Mouse (Mus musculus): ENCODE data around the gene Tex38. TPM values are rescaled to one million over a fixed set of nuclear protein-coding genes. Genes with fewer than 3 reads are reported as not detected.

Tex38 gene
- polyA plus RNA-seq, 1 experiment, result not detected

GRCm38 (mm10) chr4:115782026-115782805, 1.4 kb upstream of the Tex38 start:
- H3K4me1 ChIP-seq (ENCODE audit: control insufficient read depth, insufficient read depth, low read length), result peaks cover 3% of the 10 kb centered on the region; the same call in 1 of the 2 replicates
- H3K4me3 ChIP-seq (ENCODE audit: insufficient read depth, low read length), result no peak overlapping the region
- H3K27ac ChIP-seq (ENCODE audit: insufficient read depth, low read length), result no peak overlapping the region
- TF ChIP-seq POLR2A (IDR thresholded peaks at IDR 0.05; ENCODE audit: low read depth, low read length) (no peak), CTCF (IDR thresholded peaks at IDR 0.05; ENCODE audit: borderline replicate concordance, insufficient read depth, low read length) (no peak)

- Histone ChIP-seq H3K27ac (ENCODE audit: insufficient read depth, low read length) (no peak overlapping the region), H3K4me3 (ENCODE audit: insufficient read depth, low read length) (no peak overlapping the region), H3K4me1 (ENCODE audit: control insufficient read depth, insufficient read depth, low read length) (no peaks in the 10 kb centered on the region)
- no peak for TF ChIP-seq POLR2A (IDR thresholded peaks at IDR 0.05; ENCODE audit: low read depth, low read length)
- TF ChIP-seq CTCF (IDR thresholded peaks at IDR 0.05; ENCODE audit: borderline replicate concordance, insufficient read depth, low read length), result no peak
These were observed 549 bp downstream of the Tex38 start for GRCm38 (mm10) chr4:115780269-115780668.

GRCm38 (mm10) chr4:115777627-115778026, 3.2 kb downstream of the Tex38 start:
- Histone ChIP-seq H3K4me3 (ENCODE audit: insufficient read depth, low read length) (no peak overlapping the region), H3K27ac (ENCODE audit: insufficient read depth, low read length) (no peak overlapping the region), H3K4me1 (ENCODE audit: control insufficient read depth, insufficient read depth, low read length) (no peaks in the 10 kb centered on the region)
- TF ChIP-seq CTCF (IDR thresholded peaks at IDR 0.05; ENCODE audit: borderline replicate concordance, insufficient read depth, low read length), result no peak
- TF ChIP-seq POLR2A (IDR thresholded peaks at IDR 0.05; ENCODE audit: low read depth, low read length), result no peak

GRCm38 (mm10) chr4:115775056-115775455, 5.8 kb downstream of the Tex38 start:
- Histone ChIP-seq H3K4me1 (ENCODE audit: control insufficient read depth, insufficient read depth, low read length) (no peaks in the 10 kb centered on the region), H3K4me3 (ENCODE audit: insufficient read depth, low read length) (no peak overlapping the region), H3K27ac (ENCODE audit: insufficient read depth, low read length) (no peak overlapping the region)
- TF ChIP-seq CTCF (IDR thresholded peaks at IDR 0.05; ENCODE audit: borderline replicate concordance, insufficient read depth, low read length) (no peak), POLR2A (IDR thresholded peaks at IDR 0.05; ENCODE audit: low read depth, low read length) (no peak)

- TF ChIP-seq POLR2A (IDR thresholded peaks at IDR 0.05; ENCODE audit: low read depth, low read length) (no peak), CTCF (IDR thresholded peaks at IDR 0.05; ENCODE audit: borderline replicate concordance, insufficient read depth, low read length) (no peak)
- no peaks in the 10 kb centered on the region for H3K4me1 ChIP-seq (ENCODE audit: control insufficient read depth, insufficient read depth, low read length)
- H3K27ac ChIP-seq (ENCODE audit: insufficient read depth, low read length), result no peak overlapping the region
- H3K4me3 ChIP-seq (ENCODE audit: insufficient read depth, low read length), result no peak overlapping the region
These were observed 13.0 kb downstream of the Tex38 start for GRCm38 (mm10) chr4:115767647-115768467.

- Histone ChIP-seq H3K4me3 (ENCODE audit: insufficient read depth, low read length) (no peak overlapping the region), H3K4me1 (ENCODE audit: control insufficient read depth, insufficient read depth, low read length) (no peaks in the 10 kb centered on the region), H3K27ac (ENCODE audit: insufficient read depth, low read length) (no peak overlapping the region)
- TF ChIP-seq POLR2A (IDR thresholded peaks at IDR 0.05; ENCODE audit: low read depth, low read length), result no peak
- TF ChIP-seq CTCF (IDR thresholded peaks at IDR 0.05; ENCODE audit: borderline replicate concordance, insufficient read depth, low read length), result no peak
These were observed 16.2 kb downstream of the Tex38 start for GRCm38 (mm10) chr4:115764581-115764980.

- TF ChIP-seq CTCF (IDR thresholded peaks at IDR 0.05; ENCODE audit: borderline replicate concordance, insufficient read depth, low read length), result no peak
- TF ChIP-seq POLR2A (IDR thresholded peaks at IDR 0.05; ENCODE audit: low read depth, low read length), result no peak
- no peak overlapping the region for H3K27ac ChIP-seq (ENCODE audit: insufficient read depth, low read length)
- no peak overlapping the region for H3K4me3 ChIP-seq (ENCODE audit: insufficient read depth, low read length)
- peaks cover 2% of the 10 kb centered on the region; the same call in 1 of the 2 replicates for H3K4me1 ChIP-seq (ENCODE audit: control insufficient read depth, insufficient read depth, low read length)
These were observed 19.6 kb downstream of the Tex38 start for GRCm38 (mm10) chr4:115761206-115761605.

GRCm38 (mm10) chr4:115754851-115755250, 26.0 kb downstream of the Tex38 start:
- H3K4me3 ChIP-seq (ENCODE audit: insufficient read depth, low read length), result no peak overlapping the region
- H3K27ac ChIP-seq (ENCODE audit: insufficient read depth, low read length), result no peak overlapping the region
- TF ChIP-seq POLR2A (IDR thresholded peaks at IDR 0.05; ENCODE audit: low read depth, low read length), result no peak
- TF ChIP-seq CTCF (IDR thresholded peaks at IDR 0.05; ENCODE audit: borderline replicate concordance, insufficient read depth, low read length), result no peak
- peaks cover 2% of the 10 kb centered on the region; the same call in 1 of the 2 replicates for H3K4me1 ChIP-seq (ENCODE audit: control insufficient read depth, insufficient read depth, low read length)

GRCm38 (mm10) chr4:115754101-115754500, 26.7 kb downstream of the Tex38 start:
- Histone ChIP-seq H3K27ac (ENCODE audit: insufficient read depth, low read length) (no peak overlapping the region), H3K4me1 (ENCODE audit: control insufficient read depth, insufficient read depth, low read length) (peaks cover 2% of the 10 kb centered on the region; the same call in 1 of the 2 replicates), H3K4me3 (ENCODE audit: insufficient read depth, low read length) (no peak overlapping the region)
- no peak for TF ChIP-seq POLR2A (IDR thresholded peaks at IDR 0.05; ENCODE audit: low read depth, low read length)
- TF ChIP-seq CTCF (IDR thresholded peaks at IDR 0.05; ENCODE audit: borderline replicate concordance, insufficient read depth, low read length), result no peak

- H3K4me1 ChIP-seq (ENCODE audit: control insufficient read depth, insufficient read depth, low read length), result no peaks in the 10 kb centered on the region
- no peak overlapping the region for H3K27ac ChIP-seq (ENCODE audit: insufficient read depth, low read length)
- TF ChIP-seq CTCF (IDR thresholded peaks at IDR 0.05; ENCODE audit: borderline replicate concordance, insufficient read depth, low read length) (no peak), POLR2A (IDR thresholded peaks at IDR 0.05; ENCODE audit: low read depth, low read length) (no peak)
- H3K4me3 ChIP-seq (ENCODE audit: insufficient read depth, low read length), result no peak overlapping the region
These were observed 31.5 kb downstream of the Tex38 start for GRCm38 (mm10) chr4:115749336-115749735.

Data from embryonic fibroblast, embryonic 13.5 days (primary cell).